Comparison of ENCODE assay signal across 8 mouse cellular contexts in the genomic region with DNA sequence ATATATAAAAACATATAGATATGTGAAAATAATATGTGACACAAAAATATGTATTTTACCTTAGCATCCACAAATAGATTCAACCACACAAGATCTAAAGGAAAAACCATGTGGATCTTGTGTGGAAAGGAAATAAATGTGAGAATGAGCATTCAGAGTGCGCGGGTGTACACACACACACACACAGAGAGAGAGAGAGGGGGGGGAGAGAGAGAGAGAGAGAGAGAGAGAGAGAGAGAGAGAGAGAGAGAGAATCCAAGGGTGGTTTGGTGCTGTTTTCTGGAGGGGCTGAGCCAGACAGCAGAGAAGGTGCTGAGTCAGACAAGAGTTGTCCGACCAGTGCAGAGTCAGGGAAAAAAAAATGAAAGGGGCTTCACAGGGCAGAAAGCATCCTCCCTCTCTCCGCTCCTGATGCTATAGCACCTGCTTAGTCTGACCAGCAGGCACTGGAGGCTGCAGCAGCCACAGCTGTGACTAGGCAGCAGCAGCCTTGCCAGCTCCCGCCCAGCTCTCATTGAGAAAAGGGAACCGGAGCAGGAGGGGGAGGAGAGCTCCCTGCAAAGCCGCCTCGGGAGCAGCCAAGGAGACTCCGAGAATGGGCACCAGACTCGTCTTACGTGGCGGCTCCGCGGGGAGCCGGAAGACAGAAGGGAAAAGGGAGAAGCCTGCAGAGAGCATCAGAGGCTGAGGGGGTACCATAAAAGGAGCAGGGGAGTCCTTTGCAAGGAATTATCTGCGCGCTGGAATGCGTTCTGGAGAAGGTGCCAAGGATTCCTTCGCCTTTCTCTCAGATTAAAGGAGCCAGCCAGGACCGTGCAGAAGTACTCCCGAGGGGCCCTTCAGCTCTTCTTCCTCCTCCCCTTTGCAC.
DNase-seq lines count a peak whose midpoint lies in the region; ATAC-seq and TF ChIP-seq lines count a peak whose summit lies in the region.

No protein-coding gene starts in this region.

- no peak for TF ChIP-seq CTCF in spleen, adult 2 months (IDR thresholded peaks at IDR 0.05; ENCODE audit: extremely low read depth, insufficient read depth, insufficient read length, insufficient replicate concordance)
- peak; percentile 26 for TF ChIP-seq CTCF in midbrain, postnatal 0 days (IDR thresholded peaks at IDR 0.05)

- peak overlapping the region; percentile 52 for H3K9ac ChIP-seq in forebrain, embryonic 11.5 days (ENCODE audit: low read length)
- peak overlapping the region; percentile 68 for H3K9ac ChIP-seq in heart, embryonic 14.5 days (ENCODE audit: low read length)
- peak overlapping the region; percentile 51 for H3K9ac ChIP-seq in midbrain, postnatal 0 days (replicated peaks; ENCODE audit: low read length, poor library complexity, severe bottlenecking)

- H3K36me3 ChIP-seq in spleen, adult 2 months (ENCODE audit: control insufficient read depth, insufficient read depth, low read length) = no peaks in the 10 kb centered on the region
- no peaks in the 10 kb centered on the region for H3K36me3 ChIP-seq in forebrain, embryonic 11.5 days (ENCODE audit: control insufficient read depth, insufficient read depth, low read length)
- no peaks in the 10 kb centered on the region for H3K36me3 ChIP-seq in heart, embryonic 14.5 days (ENCODE audit: control insufficient read depth, insufficient read depth, low read length)
- no peaks in the 10 kb centered on the region for H3K36me3 ChIP-seq in midbrain, postnatal 0 days (ENCODE audit: insufficient read depth, low read length)

- peak overlapping the region; percentile 2; the same call in 1 of the 2 replicates for H3K4me3 ChIP-seq in spleen, adult 2 months (ENCODE audit: extremely low read depth, insufficient read depth, insufficient read length)
- peak overlapping the region; percentile 38 for H3K4me3 ChIP-seq in forebrain, embryonic 11.5 days (ENCODE audit: low read depth, low read length)
- peak overlapping the region; percentile 55 to 68 for H3K4me3 ChIP-seq in heart, embryonic 14.5 days (ENCODE audit: control insufficient read depth in 1 of 2, insufficient read depth in 1 of 2, low read depth in 1 of 2, low read length in 2 of 2)
- H3K4me3 ChIP-seq in midbrain, postnatal 0 days (ENCODE audit: low read depth, low read length) = peak overlapping the region; percentile 38

- no peak for DNase-seq in spleen, adult 2 months (ENCODE audit: low read depth in 1 of 2, low spot score in 2 of 2)
- DNase-seq in spleen, adult 18-20 months = no peak
- peak; percentile 79 for DNase-seq in forebrain, embryonic 11.5 days (ENCODE audit: low spot score)
- peak; percentile 87 for DNase-seq in kidney, postnatal 10 days
- DNase-seq in liver = peak; percentile 50
- peak; percentile 92 for DNase-seq in midbrain, postnatal 0 days (ENCODE audit: low spot score)
- DNase-seq in testis, postnatal 10 days (ENCODE audit: low spot score) = peak; percentile 78

- H3K27ac ChIP-seq in spleen, adult 2 months (ENCODE audit: insufficient read depth, low read length) = no peak overlapping the region
- H3K27ac ChIP-seq in forebrain, embryonic 11.5 days (ENCODE audit: low read depth, low read length) = no peak overlapping the region
- peak overlapping the region; percentile 36 to 56 for H3K27ac ChIP-seq in heart, embryonic 14.5 days (replicated peaks in 1 of 2; ENCODE audit: control insufficient read depth in 1 of 2, insufficient read depth in 1 of 2, low read depth in 2 of 2, low read length in 2 of 2)
- peak overlapping the region; percentile 82 for H3K27ac ChIP-seq in midbrain, postnatal 0 days (ENCODE audit: low read depth, low read length)

- no peak for TF ChIP-seq POLR2A in spleen, adult 2 months (IDR thresholded peaks at IDR 0.05; ENCODE audit: low read depth, low read length)

- no peaks in the 10 kb centered on the region for H3K27me3 ChIP-seq in spleen, adult 2 months (ENCODE audit: control insufficient read depth, insufficient read depth, low read length)
- H3K27me3 ChIP-seq in forebrain, embryonic 11.5 days (ENCODE audit: control insufficient read depth, insufficient read depth, low read length) = no peaks in the 10 kb centered on the region
- no peaks in the 10 kb centered on the region for H3K27me3 ChIP-seq in heart, embryonic 14.5 days (ENCODE audit: control insufficient read depth, insufficient read depth, low read length)
- H3K27me3 ChIP-seq in midbrain, postnatal 0 days (ENCODE audit: insufficient read depth, low read length) = no peaks in the 10 kb centered on the region

- peak; percentile 92 for ATAC-seq in forebrain, embryonic 11.5 days (replicated peaks; ENCODE audit: low FRiP score)
- peak; percentile 68 for ATAC-seq in heart, embryonic 14.5 days (ENCODE audit: insufficient number of reproducible peaks, insufficient read depth, low FRiP score, low read depth)
- peak; percentile 87 for ATAC-seq in midbrain, postnatal 0 days (ENCODE audit: low FRiP score)

- H3K9me3 ChIP-seq in forebrain, embryonic 11.5 days (ENCODE audit: control insufficient read depth, low read length) = no peaks in the 10 kb centered on the region
- no peaks in the 10 kb centered on the region for H3K9me3 ChIP-seq in heart, embryonic 14.5 days (ENCODE audit: control insufficient read depth, low read length)
- no peaks in the 10 kb centered on the region for H3K9me3 ChIP-seq in midbrain, postnatal 0 days (ENCODE audit: low read length)

- H3K4me2 ChIP-seq in forebrain, embryonic 11.5 days (ENCODE audit: low read depth, low read length, severe bottlenecking) = peak overlapping the region; percentile 69
- peak overlapping the region; percentile 84 for H3K4me2 ChIP-seq in heart, embryonic 14.5 days (ENCODE audit: low read length)
- peak overlapping the region; percentile 69 for H3K4me2 ChIP-seq in midbrain, postnatal 0 days (ENCODE audit: low read depth, low read length, poor library complexity, severe bottlenecking)

- H3K4me1 ChIP-seq in spleen, adult 2 months (ENCODE audit: control insufficient read depth, insufficient read depth, insufficient read length) = no peaks in the 10 kb centered on the region
- H3K4me1 ChIP-seq in forebrain, embryonic 11.5 days (replicated peaks; ENCODE audit: control insufficient read depth, insufficient read depth, low read length) = peaks cover 2% of the 10 kb centered on the region; the same call in 1 of the 2 replicates
- H3K4me1 ChIP-seq in heart, embryonic 14.5 days (ENCODE audit: control insufficient read depth in 2 of 2, insufficient read depth in 2 of 2, low read length in 2 of 2) = peaks cover 10 to 16% of the 10 kb centered on the region in 2 experiments
- H3K4me1 ChIP-seq in midbrain, postnatal 0 days (ENCODE audit: insufficient read depth, low read length) = peaks cover 7% of the 10 kb centered on the region; the same call in 1 of the 2 replicates

- 7% methylated on average over 21 of the region's 21 CpGs for WGBS in spleen, adult 2 months
- WGBS in forebrain, embryonic 11.5 days = 3% methylated on average over 21 of the region's 21 CpGs
- WGBS in heart, embryonic 14.5 days = 2% methylated on average over 21 of the region's 21 CpGs
- under 1% methylated on average over 21 of the region's 21 CpGs for WGBS in midbrain, postnatal 0 days

Comparison
In these comparisons a context has a peak if more than half of its experiments do, and no peak if none do; other contexts are left out.
1. DNase-seq: peak in forebrain, embryonic 11.5 days (single experiment), kidney, postnatal 10 days (single experiment), liver (single experiment), midbrain, postnatal 0 days (single experiment) and testis, postnatal 10 days (single experiment); none in spleen, adult 2 months (0 of 2) and spleen, adult 18-20 months (0 of 2).
2. H3K27ac ChIP-seq: peak in heart, embryonic 14.5 days (2 of 2) and midbrain, postnatal 0 days (single experiment); none in spleen, adult 2 months (single experiment) and forebrain, embryonic 11.5 days (single experiment).
3. H3K4me3 ChIP-seq: peak in every context shown above with its lines; median percentile 62 in heart, embryonic 14.5 days; 38 in forebrain, embryonic 11.5 days; 38 in midbrain, postnatal 0 days; 2 in spleen, adult 2 months.
4. Peak in every context shown above with its lines, with median percentiles within 50 percentile points of each other: ATAC-seq, H3K4me2 ChIP-seq and H3K9ac ChIP-seq.